Mouse (Mus musculus) NIH3T3 (cell line): ENCODE data around the gene Cybrd1.
A peak's percentile ranks its signal among the peaks of the same experiment; 100 is the strongest.

ENCODE experiments used
- DNase-seq: peaks from one replicate; pipeline ENCODE4 v3.0.0-alpha.2; 2012; ENCODE audit warnings: low read depth

The Cybrd1 gene

GRCm38 (mm10) chr2:71117797-71118708, at the start of gene Cybrd1:
TSS of gene Cybrd1 (plus strand) at chr2:71117923.
- peak; percentile 62 for DNase-seq

- no peak for DNase-seq
Observed at GRCm38 (mm10) chr2:71071601-71072000, 46.1 kb upstream of the Cybrd1 start.

GRCm38 (mm10) chr2:71073330-71073729, 44.4 kb upstream of the Cybrd1 start:
- no peak for DNase-seq

GRCm38 (mm10) chr2:71073828-71074227, 43.9 kb upstream of the Cybrd1 start:
- DNase-seq: no peak

- DNase-seq: no peak
Observed at GRCm38 (mm10) chr2:71082416-71082815, 35.3 kb upstream of the Cybrd1 start.

GRCm38 (mm10) chr2:71083454-71084193, 34.1 kb upstream of the Cybrd1 start:
- no peak for DNase-seq

GRCm38 (mm10) chr2:71089766-71090165, 28.0 kb upstream of the Cybrd1 start:
- DNase-seq: peak; percentile 16

GRCm38 (mm10) chr2:71090660-71091445, 26.9 kb upstream of the Cybrd1 start:
- peak; percentile 25 for DNase-seq

GRCm38 (mm10) chr2:71096170-71096569, 21.6 kb upstream of the Cybrd1 start:
- no peak for DNase-seq

- no peak for DNase-seq
Observed at GRCm38 (mm10) chr2:71102621-71103291, 15.0 kb upstream of the Cybrd1 start.

- no peak for DNase-seq
Observed at GRCm38 (mm10) chr2:71103292-71103680, 14.4 kb upstream of the Cybrd1 start.

GRCm38 (mm10) chr2:71104696-71105095, 13.0 kb upstream of the Cybrd1 start:
- no peak for DNase-seq

- peak; percentile 11 for DNase-seq
Observed at GRCm38 (mm10) chr2:71105469-71106215, 12.1 kb upstream of the Cybrd1 start.

- DNase-seq: no peak
Observed at GRCm38 (mm10) chr2:71107225-71107624, 10.5 kb upstream of the Cybrd1 start.

- DNase-seq: peak; percentile 38
Observed at GRCm38 (mm10) chr2:71108541-71108940, 9.2 kb upstream of the Cybrd1 start.

GRCm38 (mm10) chr2:71113489-71114171, 4.1 kb upstream of the Cybrd1 start:
- DNase-seq: peak; percentile 48

- no peak for DNase-seq
Observed at GRCm38 (mm10) chr2:71116151-71116550, 1.6 kb upstream of the Cybrd1 start.

- peak; percentile 32 for DNase-seq
Observed at GRCm38 (mm10) chr2:71120844-71121243, 3.1 kb downstream of the Cybrd1 start.

- DNase-seq: peak; percentile 20
Observed at GRCm38 (mm10) chr2:71121406-71121805, 3.7 kb downstream of the Cybrd1 start.
